Mouse (Mus musculus) forebrain, embryonic 12.5 days (tissue): ENCODE data around the gene Zmiz1. TPM values are rescaled to one million over a fixed set of nuclear protein-coding genes. Genes with fewer than 3 reads are reported as not detected.

Source experiments
- ATAC-seq: fragments of 200-750 bp; cut with Nextera tagmentation; 2 replicates; pipeline ENCODE4 v1.8.0; 2017; ENCODE audit warnings: moderate TSS enrichment; ENCODE audit not compliant: low FRiP score
- H3K27ac ChIP-seq: fragments of 300-500 bp; sonication (generic); 2 replicates; pipeline ENCODE4 v1.5.1; 2016; ENCODE audit warnings: mild to moderate bottlenecking
- H3K27me3 ChIP-seq: fragments of 300-500 bp; sonication (generic); 2 replicates; pipeline ENCODE4 v1.6.1; 2016; ENCODE audit warnings: mild to moderate bottlenecking
- H3K36me3 ChIP-seq: fragments of 300-500 bp; sonication (generic); replicated peaks from 2 replicates; pipeline ENCODE4 v1.6.1; 2016; ENCODE audit warnings: mild to moderate bottlenecking
- H3K4me1 ChIP-seq: fragments of 300-500 bp; sonication (generic); 2 replicates; pipeline ENCODE4 v1.6.1; 2016
- H3K4me2 ChIP-seq: fragments of 300-500 bp; sonication (generic); 2 replicates; pipeline ENCODE4 v1.6.1; 2016; ENCODE audit warnings: mild to moderate bottlenecking, moderate library complexity
- H3K4me3 ChIP-seq: fragments of 300-500 bp; sonication (generic); replicated peaks from 2 replicates; pipeline ENCODE4 v1.5.1; 2016; ENCODE audit warnings: mild to moderate bottlenecking
- H3K9ac ChIP-seq: fragments of 300-500 bp; sonication (generic); 2 replicates; pipeline ENCODE4 v1.6.1; 2016; ENCODE audit warnings: mild to moderate bottlenecking
- H3K9me3 ChIP-seq: fragments of 300-500 bp; sonication (generic); 2 replicates; pipeline ENCODE4 v1.6.1; 2016
- WGBS: fragments of 180-500 bp; shearing (Covaris S2); methylation state at CpG from one replicate; pipeline ENCODE4 v1.1.7; 2016; 5-methylcytosine and 5-hydroxymethylcytosine counted together
- polyA plus RNA-seq: library from polyadenylated mRNA; unstranded; fragments of >200 nt; fragmentation: Nextera tagmentation; extraction: Ambion mirVana; gene quantifications from 2 replicates; pipeline ENCODE4 v1.2.1, GENCODE M21; 2016

Gene Zmiz1
- polyA plus RNA-seq, 1 experiment from 2014 or later, result 64.1 TPM

DNA sequence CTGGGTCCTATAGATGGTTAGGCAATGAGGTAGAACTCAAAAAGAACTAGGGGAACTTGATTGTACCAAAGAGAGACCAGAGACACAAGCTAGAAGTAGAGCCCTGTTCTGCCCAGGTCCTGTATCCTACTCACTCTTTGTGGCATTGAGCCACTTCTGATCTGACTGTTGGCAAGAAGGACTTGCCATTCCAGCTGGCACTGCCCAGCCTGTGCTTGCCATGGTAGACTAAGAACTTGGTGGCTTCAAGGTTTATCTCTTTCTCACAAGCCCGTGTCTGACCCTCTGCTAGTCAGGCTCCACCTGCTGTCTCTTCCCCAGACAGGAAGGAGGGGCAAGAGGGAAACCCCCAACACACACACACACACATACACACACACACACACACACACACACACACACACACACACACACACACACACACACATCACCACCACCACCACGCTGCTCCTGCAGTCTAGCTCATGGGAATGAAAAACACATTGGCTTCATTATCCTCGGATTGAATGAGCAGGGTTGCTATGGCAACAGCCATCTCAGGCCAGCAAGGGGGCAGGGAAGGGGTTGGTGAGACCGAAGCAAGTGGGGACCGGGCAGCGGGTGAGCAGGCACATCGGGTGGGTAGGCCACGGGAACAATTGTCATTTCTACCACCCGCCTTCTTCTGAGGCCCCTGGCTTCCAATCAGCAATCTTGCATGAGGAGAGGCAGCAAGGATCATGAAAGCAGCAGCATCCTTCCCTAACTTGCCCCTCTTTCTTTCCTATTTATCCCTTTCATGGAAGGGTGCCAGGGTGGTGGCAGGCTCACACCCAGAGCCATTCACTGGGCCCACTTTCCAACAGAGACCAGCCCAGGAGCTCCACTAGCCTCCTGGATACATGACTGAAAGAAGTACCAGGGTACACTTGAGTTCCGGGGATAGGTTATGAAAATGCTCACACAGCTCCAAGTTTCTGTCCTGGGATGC is 91.2 kb downstream of the Zmiz1 start:
- Histone ChIP-seq H3K36me3 (peaks cover 50% of the 10 kb centered on the region), H3K4me1 (peaks cover 91% of the 10 kb centered on the region), H3K4me3 (no peak overlapping the region), H3K9me3 (no peaks in the 10 kb centered on the region), H3K9ac (peak overlapping the region; percentile 12; the same call in 1 of the 2 replicates), H3K4me2 (peak overlapping the region; percentile 27), H3K27me3 (no peaks in the 10 kb centered on the region), H3K27ac (peak overlapping the region; percentile 91)
- ATAC-seq, result peak; percentile 85
- WGBS, result 8% methylated on average over 10 of the region's 10 CpGs

DNA sequence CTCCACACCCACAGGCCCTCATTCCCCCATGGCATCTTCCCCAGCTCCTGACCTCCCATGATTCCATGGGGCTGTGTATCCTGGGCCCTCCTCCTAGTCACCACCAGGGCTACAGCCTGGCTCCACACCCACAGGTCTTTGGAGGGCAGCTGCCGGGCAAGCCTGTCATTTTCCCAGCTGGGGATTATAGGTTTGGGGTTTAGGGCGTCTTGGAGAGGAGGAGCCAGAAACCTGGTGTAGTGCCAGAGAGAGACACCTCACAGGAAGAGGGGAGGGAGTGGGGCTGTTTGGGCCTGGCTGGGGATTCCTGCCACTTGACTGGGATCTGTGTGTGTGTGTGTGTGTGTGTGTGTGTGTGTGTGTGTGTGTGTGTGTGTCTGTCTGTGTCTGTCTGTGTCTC is 92.7 kb downstream of the Zmiz1 start:
- 23% methylated on average over 2 of the region's 2 CpGs for WGBS
- Histone ChIP-seq H3K9me3 (no peaks in the 10 kb centered on the region), H3K36me3 (peaks cover 37% of the 10 kb centered on the region), H3K4me3 (no peak overlapping the region), H3K9ac (no peak overlapping the region), H3K27ac (peak overlapping the region; percentile 91; the same call in 1 of the 2 replicates), H3K4me2 (no peak overlapping the region), H3K4me1 (peaks cover 97% of the 10 kb centered on the region), H3K27me3 (no peaks in the 10 kb centered on the region)
- ATAC-seq, result no peak

DNA sequence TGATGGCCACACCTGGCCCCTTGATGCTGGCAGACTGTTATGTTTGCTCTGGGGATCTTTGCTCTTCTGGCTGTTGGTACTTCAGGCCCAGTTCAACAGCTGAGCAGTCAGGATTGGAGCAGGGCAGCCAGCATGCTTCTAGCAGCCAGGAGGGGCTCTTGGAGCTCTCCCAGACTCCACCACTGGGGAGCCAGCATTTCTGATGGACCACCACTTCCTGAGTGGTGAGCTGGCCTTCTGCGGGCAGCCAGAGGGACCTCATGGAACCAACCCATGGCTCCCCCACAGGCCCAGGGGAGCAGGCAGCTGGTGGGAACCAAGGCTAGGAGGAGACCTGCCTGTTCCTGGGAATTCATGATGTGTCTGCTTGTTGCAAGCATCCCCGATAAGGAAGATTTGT is 94.4 kb downstream of the Zmiz1 start:
- Histone ChIP-seq H3K4me3 (no peak overlapping the region), H3K36me3 (peaks cover 23% of the 10 kb centered on the region), H3K9me3 (no peaks in the 10 kb centered on the region), H3K27ac (0 out of 2 replicates have a peak overlapping the region, but pooled peaks have one; percentile 33), H3K4me2 (no peak overlapping the region), H3K4me1 (peaks cover 97% of the 10 kb centered on the region), H3K9ac (no peak overlapping the region), H3K27me3 (no peaks in the 10 kb centered on the region)
- ATAC-seq, result no peak
- 93% methylated on average over 2 of the region's 2 CpGs for WGBS

DNA sequence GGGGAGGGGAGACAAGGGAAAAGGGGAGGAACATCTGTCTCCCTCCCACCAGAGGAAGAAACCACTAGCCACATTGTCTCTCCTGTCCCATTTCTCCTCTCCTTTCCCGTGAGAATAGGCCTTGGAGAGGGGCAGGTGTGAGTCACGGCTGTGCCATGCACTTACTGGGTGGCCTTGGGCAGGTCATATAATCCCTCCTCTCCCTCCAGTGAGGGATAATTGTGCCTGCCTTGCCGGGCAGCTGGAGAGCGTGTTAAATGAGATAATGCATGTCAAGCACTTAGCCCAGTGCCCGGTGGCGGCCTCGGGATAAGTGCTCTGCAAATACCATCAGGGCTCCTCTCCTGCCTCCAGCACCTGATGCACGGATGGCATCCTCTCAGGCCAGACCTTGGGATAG is 95.8 kb downstream of the Zmiz1 start:
- Histone ChIP-seq H3K4me2 (0 out of 2 replicates have a peak overlapping the region, but pooled peaks have one; percentile 4), H3K36me3 (peaks cover 23% of the 10 kb centered on the region; the same call in 1 of the 2 replicates), H3K9ac (no peak overlapping the region), H3K27ac (peak overlapping the region; percentile 65), H3K4me3 (no peak overlapping the region), H3K4me1 (peaks cover 91% of the 10 kb centered on the region), H3K27me3 (no peaks in the 10 kb centered on the region), H3K9me3 (no peaks in the 10 kb centered on the region)
- peak; percentile 20; the same call in 1 of the 2 replicates for ATAC-seq
- WGBS, result 12% methylated on average over 8 of the region's 8 CpGs

DNA sequence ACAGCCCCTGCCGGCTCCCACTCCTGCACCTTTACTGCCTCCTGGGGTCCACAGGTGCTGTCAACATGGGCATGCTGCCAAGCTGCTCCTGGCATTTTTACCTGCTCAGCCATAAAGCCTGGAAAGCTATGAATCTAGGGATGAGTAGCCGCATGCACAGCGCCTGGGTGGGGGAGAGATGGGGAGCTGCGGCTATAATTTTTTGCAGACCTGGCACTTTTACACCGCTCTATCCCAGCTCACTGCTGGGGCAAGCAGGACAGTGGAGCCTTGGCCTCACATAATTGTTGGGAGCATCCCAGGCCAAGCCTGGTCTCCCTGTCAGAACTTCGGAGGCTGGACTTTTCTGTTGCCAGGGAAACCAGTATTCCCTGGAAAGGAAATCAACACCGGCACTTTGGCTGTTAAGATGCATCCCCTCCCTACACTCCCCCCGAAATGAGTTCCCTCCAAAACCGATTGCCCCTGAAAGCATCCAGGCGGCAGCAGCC is 96.4 kb downstream of the Zmiz1 start:
- Histone ChIP-seq H3K4me2 (0 out of 2 replicates have a peak overlapping the region, but pooled peaks have one; percentile 4), H3K4me3 (no peak overlapping the region)
- 26% methylated on average over 10 of the region's 10 CpGs for WGBS

DNA sequence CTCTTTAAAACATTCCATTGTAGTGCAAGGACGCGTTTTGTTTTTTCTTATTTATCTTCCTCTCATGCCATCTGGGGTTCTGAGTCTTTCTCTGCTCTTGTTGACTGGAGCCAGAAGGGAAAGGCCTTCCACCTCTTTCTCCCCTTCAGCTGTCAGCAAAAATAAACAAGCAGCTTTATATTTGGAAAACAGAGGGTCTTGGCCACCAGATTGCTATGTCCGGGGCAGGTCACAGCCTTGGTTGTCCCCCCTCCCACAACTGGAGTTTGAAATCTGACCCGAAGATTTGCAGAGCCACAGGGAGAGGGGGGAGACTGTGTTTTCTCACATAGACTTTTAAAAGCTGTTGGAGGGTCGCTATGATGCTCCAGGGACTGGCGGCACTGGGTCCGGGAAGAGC is 96.9 kb downstream of the Zmiz1 start:
- H3K27me3 ChIP-seq, result no peaks in the 10 kb centered on the region
- no peak for ATAC-seq
- H3K4me3 ChIP-seq, result no peak overlapping the region
- peak overlapping the region; percentile 5 for H3K9ac ChIP-seq
- 0 out of 2 replicates have a peak overlapping the region, but pooled peaks have one; percentile 4 for H3K4me2 ChIP-seq
- peaks cover 82% of the 10 kb centered on the region for H3K4me1 ChIP-seq
- H3K36me3 ChIP-seq, result peaks cover 29% of the 10 kb centered on the region
- H3K27ac ChIP-seq, result peak overlapping the region; percentile 70
- H3K9me3 ChIP-seq, result no peaks in the 10 kb centered on the region
- WGBS, result 8% methylated on average over 7 of the region's 7 CpGs

More for the DNA sequence above, 96.4 kb downstream of the Zmiz1 start:
- peaks cover 29% of the 10 kb centered on the region; the same call in 1 of the 2 replicates for H3K36me3 ChIP-seq
- no peaks in the 10 kb centered on the region for H3K27me3 ChIP-seq
- H3K9me3 ChIP-seq, result no peaks in the 10 kb centered on the region
- ATAC-seq, result peak; percentile 9; the same call in 1 of the 2 replicates
- H3K4me1 ChIP-seq, result peaks cover 87% of the 10 kb centered on the region
- peak overlapping the region; percentile 5; the same call in 1 of the 2 replicates for H3K9ac ChIP-seq
- H3K27ac ChIP-seq, result peak overlapping the region; percentile 70

DNA sequence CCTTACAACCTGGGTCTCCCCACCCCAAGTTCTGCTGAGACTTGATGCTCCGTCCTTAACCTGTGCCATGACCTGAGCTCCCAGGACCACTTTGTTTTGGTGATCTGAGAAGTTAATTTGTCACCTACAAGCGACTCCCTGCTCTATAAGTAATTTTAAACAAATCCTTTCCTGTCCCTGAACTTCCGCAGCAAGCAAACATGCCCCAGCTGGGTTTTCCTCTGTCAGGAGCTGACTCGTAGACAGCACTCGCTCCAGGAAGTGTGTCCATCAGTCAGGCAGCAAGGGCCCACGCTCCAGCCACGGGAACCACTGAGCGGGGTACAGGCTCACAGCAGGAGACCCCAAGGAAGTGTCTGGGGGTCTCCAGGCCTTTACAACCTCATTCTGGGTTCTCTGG is 98.0 kb downstream of the Zmiz1 start:
- Histone ChIP-seq H3K4me1 (peaks cover 74% of the 10 kb centered on the region), H3K36me3 (peaks cover 32% of the 10 kb centered on the region), H3K27ac (peak overlapping the region; percentile 70), H3K4me3 (no peak overlapping the region), H3K9me3 (no peaks in the 10 kb centered on the region), H3K27me3 (no peaks in the 10 kb centered on the region), H3K9ac (no peak overlapping the region), H3K4me2 (no peak overlapping the region)
- ATAC-seq, result no peak
- WGBS, result 39% methylated on average over 8 of the region's 8 CpGs

DNA sequence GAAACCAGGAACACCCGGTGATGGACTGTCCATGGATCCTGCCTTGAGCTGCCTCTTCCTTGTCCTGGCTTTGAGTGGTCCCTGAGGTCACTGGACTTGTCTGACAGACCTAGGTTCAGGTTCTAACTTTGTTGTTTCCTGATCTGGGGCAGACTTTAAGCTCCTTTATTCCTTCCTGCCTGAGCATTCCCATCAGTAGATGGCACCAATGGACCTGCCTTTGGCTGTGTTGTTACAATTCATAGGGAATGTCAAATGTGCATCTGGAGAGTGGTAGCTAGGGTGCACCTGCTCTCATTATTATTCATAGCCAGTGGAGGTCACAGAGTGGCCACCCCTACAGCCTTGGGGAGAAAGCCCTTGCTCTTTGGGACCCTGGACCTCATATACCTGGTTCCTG is 99.5 kb downstream of the Zmiz1 start:
- H3K36me3 ChIP-seq, result peaks cover 30% of the 10 kb centered on the region
- no peaks in the 10 kb centered on the region for H3K9me3 ChIP-seq

DNA sequence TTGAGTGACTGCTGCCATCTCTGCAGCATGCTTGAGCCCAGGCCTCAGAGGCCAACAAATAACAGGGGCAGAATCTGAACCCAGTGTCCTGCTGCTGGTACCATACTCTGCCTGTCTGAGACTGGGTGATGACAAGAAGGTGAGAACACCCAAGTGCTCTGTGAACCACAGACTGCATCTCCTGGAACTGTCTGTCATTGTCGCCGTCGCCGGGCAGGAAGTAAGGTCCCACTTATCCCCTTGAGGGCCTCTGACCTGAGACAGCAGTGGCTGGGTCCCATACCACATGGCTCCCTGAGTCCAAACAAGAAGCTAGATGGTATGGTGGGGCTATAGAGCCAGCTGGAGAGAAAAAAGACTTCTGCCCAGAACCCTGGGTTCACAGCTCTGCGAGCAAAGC is 100.9 kb downstream of the Zmiz1 start:
- Histone ChIP-seq H3K27me3 (no peaks in the 10 kb centered on the region), H3K9me3 (no peaks in the 10 kb centered on the region), H3K4me2 (no peak overlapping the region), H3K36me3 (peaks cover 29% of the 10 kb centered on the region), H3K27ac (no peak overlapping the region), H3K9ac (no peak overlapping the region), H3K4me1 (peaks cover 60% of the 10 kb centered on the region), H3K4me3 (no peak overlapping the region)
- no peak for ATAC-seq
- 86% methylated on average over 5 of the region's 5 CpGs for WGBS

More for the DNA sequence above, 99.5 kb downstream of the Zmiz1 start:
- no peak for ATAC-seq
- no peak overlapping the region for H3K4me3 ChIP-seq
- H3K27me3 ChIP-seq, result no peaks in the 10 kb centered on the region
- no peak overlapping the region for H3K4me2 ChIP-seq
- H3K27ac ChIP-seq, result peak overlapping the region; percentile 25; the same call in 1 of the 2 replicates
- 88% methylated on average over 1 of the region's 1 CpGs for WGBS
- peaks cover 60% of the 10 kb centered on the region for H3K4me1 ChIP-seq
- H3K9ac ChIP-seq, result no peak overlapping the region

DNA sequence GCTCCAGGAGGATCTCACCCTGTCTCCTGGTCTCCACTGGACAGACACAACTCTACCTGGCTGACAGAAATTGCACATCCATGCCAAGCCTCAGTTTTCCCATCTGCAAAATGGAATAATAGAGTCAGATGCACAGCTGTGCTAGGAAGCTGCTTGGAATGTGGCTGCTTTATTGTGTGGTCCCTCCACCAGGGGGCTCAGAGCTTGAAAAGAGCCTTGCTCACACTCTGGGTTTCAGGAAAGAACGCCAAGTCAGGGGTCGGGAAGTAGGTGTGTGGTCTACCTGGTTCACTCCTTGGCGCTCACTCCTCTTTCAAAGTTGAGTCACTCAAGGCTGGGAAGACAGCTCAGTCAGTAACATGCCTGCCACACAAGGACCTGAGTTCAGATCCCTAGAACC is 101.9 kb downstream of the Zmiz1 start:
- Histone ChIP-seq H3K27me3 (no peaks in the 10 kb centered on the region), H3K9ac (no peak overlapping the region), H3K4me3 (no peak overlapping the region), H3K27ac (0 out of 2 replicates have a peak overlapping the region, but pooled peaks have one; percentile 19), H3K4me2 (no peak overlapping the region), H3K4me1 (peaks cover 60% of the 10 kb centered on the region), H3K36me3 (peaks cover 29% of the 10 kb centered on the region), H3K9me3 (no peaks in the 10 kb centered on the region)
- ATAC-seq, result no peak
- 88% methylated on average over 3 of the region's 3 CpGs for WGBS

DNA sequence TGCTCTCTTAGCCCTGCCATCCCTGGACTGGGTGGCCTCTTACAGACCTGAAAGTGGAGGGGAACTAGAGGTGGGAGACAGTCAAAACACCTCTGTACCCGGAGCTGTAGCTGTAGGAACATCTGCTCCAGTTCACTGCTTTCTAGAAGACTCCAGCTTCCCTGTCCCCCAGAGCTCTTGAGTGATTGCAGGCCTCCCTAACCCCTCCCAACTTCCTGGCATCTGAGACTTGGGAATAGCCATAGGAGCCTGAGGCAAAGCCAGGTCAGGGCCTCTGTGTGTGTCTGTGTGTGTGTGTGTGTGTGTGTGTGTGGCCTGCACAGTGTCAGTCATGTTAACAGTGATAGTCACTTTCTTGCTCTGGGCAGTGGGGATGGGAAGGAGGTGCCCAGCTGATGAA is 102.7 kb downstream of the Zmiz1 start:
- no peak overlapping the region for H3K27ac ChIP-seq
- H3K4me3 ChIP-seq, result no peak overlapping the region
- WGBS, result 57% methylated on average over 1 of the region's 1 CpGs
- H3K9me3 ChIP-seq, result no peaks in the 10 kb centered on the region
- no peak overlapping the region for H3K9ac ChIP-seq
- H3K4me2 ChIP-seq, result no peak overlapping the region
- no peaks in the 10 kb centered on the region for H3K27me3 ChIP-seq
- no peak for ATAC-seq
- H3K36me3 ChIP-seq, result peaks cover 29% of the 10 kb centered on the region
- peaks cover 54% of the 10 kb centered on the region for H3K4me1 ChIP-seq

DNA sequence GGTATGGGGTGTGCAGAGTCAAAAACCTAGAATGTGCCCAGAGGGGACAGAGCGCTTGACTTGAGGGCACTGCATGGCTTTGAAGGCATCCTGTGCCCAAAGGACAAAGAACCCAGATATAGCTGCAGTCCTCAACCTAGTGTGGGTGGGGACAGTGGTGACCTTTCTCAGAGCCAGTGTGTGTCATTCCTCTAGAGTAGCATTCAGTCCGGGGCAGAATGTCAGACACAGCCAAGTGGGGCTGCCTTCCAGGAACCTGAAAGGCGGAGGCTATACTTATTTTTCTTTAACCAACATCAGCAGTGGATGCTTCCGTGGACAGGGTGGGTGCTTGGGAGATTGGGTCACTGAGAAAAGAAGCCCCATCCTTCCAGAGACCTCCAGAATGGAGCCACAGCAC is 103.5 kb downstream of the Zmiz1 start:
- H3K4me3 ChIP-seq, result no peak overlapping the region
- ATAC-seq, result no peak
- no peak overlapping the region for H3K9ac ChIP-seq
- H3K27me3 ChIP-seq, result no peaks in the 10 kb centered on the region
- peaks cover 29% of the 10 kb centered on the region for H3K36me3 ChIP-seq
- no peaks in the 10 kb centered on the region for H3K9me3 ChIP-seq
- H3K4me1 ChIP-seq, result peaks cover 47% of the 10 kb centered on the region
- H3K4me2 ChIP-seq, result no peak overlapping the region
- H3K27ac ChIP-seq, result no peak overlapping the region
- WGBS, result 92% methylated on average over 4 of the region's 4 CpGs
